Mouse (Mus musculus) mature B cell (primary cell): ENCODE results near the gene Was.
"Not testable (repeated sequence)": the region's sequence is repeated elsewhere in the genome, so short reads cannot be mapped to it uniquely, and the experiment has no call there.

Experiments used
- in situ Hi-C: fragments of 300-500 bp; cut with MboI; formaldehyde crosslinking; loops from 2 replicates; pipeline ENCODE4 v1.14.3; 2019

Was gene

GRCm38 (mm10) chrX:8074430-8075014, 15.8 kb downstream of the Was start, which contains the start of gene Suv39h1:
Suv39h1 (minus strand) TSS chrX:8074760.
- in situ Hi-C loops = no loop called here

- in situ Hi-C loops = no loop called here
These were observed 16.3 kb downstream of the Was start for GRCm38 (mm10) chrX:8073881-8074429.

DNA sequence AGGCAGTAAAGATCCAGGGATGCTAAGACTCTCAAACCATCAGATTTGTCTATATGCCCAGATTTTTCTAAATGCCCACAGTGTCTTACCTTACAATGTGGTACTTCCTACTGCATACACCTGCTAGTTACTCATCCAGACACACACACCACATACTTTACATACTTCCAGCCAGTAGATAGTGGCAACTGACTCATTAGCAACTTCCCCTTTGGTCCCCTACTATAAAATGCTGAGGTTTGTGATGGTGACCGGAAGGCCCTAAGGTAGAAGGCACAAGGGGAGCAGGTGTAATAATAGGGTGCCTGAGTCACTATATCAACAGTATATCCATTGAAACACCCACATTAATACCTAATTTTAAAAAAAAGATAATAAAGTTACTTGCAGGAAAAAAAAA, 21.1 kb downstream of the Was start:
- in situ Hi-C loops = no loop called here

- in situ Hi-C loops = not testable (repeated sequence)
These were observed 39.1 kb downstream of the Was start for GRCm38 (mm10) chrX:8051044-8051781.

DNA sequence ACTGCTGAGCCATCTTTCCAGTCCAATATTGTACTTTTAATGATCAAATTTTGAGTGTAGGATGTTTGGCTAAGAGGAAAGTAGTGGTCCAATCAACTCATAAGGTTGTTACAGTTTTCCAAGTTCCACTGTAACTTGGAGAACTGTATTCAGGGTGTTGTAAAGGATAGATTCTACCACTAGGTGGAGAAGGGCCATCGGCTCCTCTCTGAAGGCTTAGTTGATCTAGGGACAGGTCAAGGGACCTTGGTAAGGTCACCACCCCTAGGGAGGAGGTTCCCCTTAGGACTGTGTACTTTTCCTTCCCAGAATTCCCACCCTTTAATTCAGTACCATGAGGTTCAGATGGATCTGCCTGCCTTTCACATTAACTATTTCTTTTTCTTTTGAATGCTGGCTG, 57.3 kb downstream of the Was start:
- in situ Hi-C loops = loop anchor here (10.0 kb wide), 1 partner anchor 82 kb away; no protein-coding TSS in a partner anchor
